Mouse (Mus musculus) myocyte (in vitro differentiated cells): ENCODE data around the gene Fchsd2. TPM values are rescaled to one million over a fixed set of nuclear protein-coding genes. Genes with fewer than 3 reads are reported as not detected.

Experiments
- H3K27me3 ChIP-seq: one replicate; pipeline ENCODE4 v1.6.1; 2011; ENCODE audit not compliant: control insufficient read depth, insufficient read depth, insufficient read length
- H3K36me3 ChIP-seq: one replicate; pipeline ENCODE4 v1.6.1; 2011; ENCODE audit not compliant: control insufficient read depth, insufficient read depth
- H3K4me2 ChIP-seq: one replicate; pipeline ENCODE4 v1.6.1; 2011; ENCODE audit warnings: low read depth, control low read depth
- H3K4me3 ChIP-seq: one replicate; pipeline ENCODE4 v1.5.1; 2011; ENCODE audit warnings: mild to moderate bottlenecking, control low read depth, moderate library complexity
- H3K79me2 ChIP-seq: one replicate; pipeline ENCODE4 v1.6.1; 2011; ENCODE audit not compliant: control insufficient read depth, insufficient read depth
- H3ac ChIP-seq: one replicate; pipeline ENCODE4 v1.6.1; 2011; ENCODE audit not compliant: control insufficient read depth, insufficient read length
- CEBPB ChIP-seq: IDR thresholded peaks from 2 replicates; pipeline ENCODE4 v1.6.1; 2011; ENCODE audit warnings: mild to moderate bottlenecking, moderate library complexity; ENCODE audit not compliant: poor library complexity, insufficient read depth, severe bottlenecking
- E2F4 ChIP-seq: IDR thresholded peaks from one replicate; pipeline ENCODE4 v1.6.1; 2011; ENCODE audit warnings: mild to moderate bottlenecking, control low read depth, moderate library complexity; ENCODE audit not compliant: insufficient read depth
- MAX ChIP-seq: IDR thresholded peaks from one replicate; pipeline ENCODE4 v1.6.1; 2011; ENCODE audit warnings: low read depth, mild to moderate bottlenecking, control low read depth
- MYOD1 ChIP-seq, 3 experiments: IDR thresholded peaks; one replicate each; pipeline ENCODE4 v1.6.1; 2011; ENCODE audit warnings: control low read depth in 2 of 3, low read depth in 2 of 3, mild to moderate bottlenecking in 2 of 3, moderate library complexity in 1 of 3; ENCODE audit not compliant: insufficient read length in 2 of 3, control insufficient read depth in 1 of 3
- MYOG ChIP-seq, 3 experiments: IDR thresholded peaks; one replicate each; pipeline ENCODE4 v1.6.1; 2011; ENCODE audit warnings: control low read depth in 2 of 3, low read depth in 2 of 3, mild to moderate bottlenecking in 2 of 3; ENCODE audit not compliant: insufficient read length in 2 of 3, control insufficient read depth in 1 of 3, insufficient read depth in 1 of 3
- POLR2A ChIP-seq: IDR thresholded peaks from one replicate; pipeline ENCODE4 v1.6.1; 2011; ENCODE audit warnings: low read depth, mild to moderate bottlenecking, control low read depth, moderate library complexity; ENCODE audit not compliant: insufficient read length
- POLR2AphosphoS2 ChIP-seq: IDR thresholded peaks from one replicate; pipeline ENCODE4 v1.6.1; 2011; ENCODE audit warnings: low read depth, control low read depth; ENCODE audit not compliant: insufficient read length
- REST ChIP-seq: IDR thresholded peaks from one replicate; pipeline ENCODE4 v1.6.1; 2011; ENCODE audit warnings: mild to moderate bottlenecking, control low read depth, moderate library complexity; ENCODE audit not compliant: insufficient read depth, insufficient read length
- SRF ChIP-seq: IDR thresholded peaks from one replicate; pipeline ENCODE4 v1.6.1; 2011; ENCODE audit warnings: low read depth; ENCODE audit not compliant: control insufficient read depth, insufficient read length
- TCF12 ChIP-seq: IDR thresholded peaks from one replicate; pipeline ENCODE4 v1.6.1; 2011; ENCODE audit warnings: mild to moderate bottlenecking, control low read depth; ENCODE audit not compliant: poor library complexity, insufficient read depth, severe bottlenecking
- TCF3 ChIP-seq: IDR thresholded peaks from one replicate; pipeline ENCODE4 v1.6.1; 2011; ENCODE audit warnings: low read depth, control low read depth; ENCODE audit not compliant: insufficient read length
- USF1 ChIP-seq: IDR thresholded peaks from one replicate; pipeline ENCODE4 v1.6.1; 2011; ENCODE audit warnings: low read depth, mild to moderate bottlenecking, control low read depth, moderate library complexity
- polyA plus RNA-seq: library from polyadenylated mRNA; unstranded; fragments of >200 nt; fragmentation: generic; extraction: Trizol; gene quantifications from one replicate; pipeline ENCODE4 v1.2.1, GENCODE M21; 2012; ENCODE audit warnings: missing spikeins

The Fchsd2 gene
- polyA plus RNA-seq, 1 experiment = 5.7 TPM

DNA sequence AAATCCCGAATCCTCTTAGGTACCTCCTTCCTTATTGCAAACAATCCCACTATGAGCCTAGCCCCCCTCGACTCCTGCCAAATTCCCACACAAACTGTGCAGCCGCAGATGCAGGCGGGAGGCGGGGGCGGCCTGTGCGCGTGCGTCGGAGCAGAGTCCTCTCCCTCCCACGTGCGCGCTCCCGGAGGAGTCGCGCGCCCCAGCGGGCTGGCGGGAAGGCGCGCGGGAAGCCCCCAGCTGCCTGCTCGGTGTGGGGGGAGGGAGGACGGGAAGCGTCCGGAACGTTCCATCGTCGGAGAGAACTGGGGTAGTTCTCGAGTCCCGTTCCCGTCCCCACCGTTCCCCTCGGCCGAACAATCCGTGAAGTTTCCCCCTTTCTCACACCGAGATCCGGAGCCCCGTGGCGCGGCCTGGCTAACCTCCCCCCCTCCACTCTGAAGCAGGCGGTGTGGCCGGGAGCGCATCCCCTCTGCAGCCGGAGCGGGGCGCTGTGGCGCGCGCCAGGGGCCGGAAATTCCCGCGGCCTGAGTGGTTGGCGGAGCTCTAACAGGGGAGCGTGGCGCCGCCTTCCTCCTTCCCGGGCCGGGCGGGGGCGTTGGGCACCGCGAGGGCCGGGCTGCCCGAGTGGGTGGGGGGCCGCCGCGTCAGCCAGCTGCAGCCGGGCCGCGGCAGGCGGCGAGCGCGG is 15.4 kb downstream of the Fchsd2 start:
- TF ChIP-seq MYOG (IDR thresholded peaks at IDR 0.05; ENCODE audit: control insufficient read depth in 1 of 3, insufficient read depth in 1 of 3, insufficient read length in 2 of 3, low read depth in 2 of 3) = peak in 2 of 3 experiments; percentile 0 to 35
- no peak for TF ChIP-seq REST
- TF ChIP-seq E2F4 = peak; percentile 52
- TF ChIP-seq POLR2A = peak; percentile 60
- no peak for TF ChIP-seq TCF12
- TF ChIP-seq POLR2AphosphoS2 = no peak
- TF ChIP-seq MYOD1 (IDR thresholded peaks at IDR 0.05; ENCODE audit: control insufficient read depth in 1 of 3, insufficient read length in 2 of 3, low read depth in 2 of 3) = peak in 2 of 3 experiments; percentile 10 to 65
- TF ChIP-seq TCF3 = no peak
- TF ChIP-seq CEBPB = no peak
- no peak for TF ChIP-seq MAX
- no peak for TF ChIP-seq SRF
- no peak for TF ChIP-seq USF1
- Histone ChIP-seq H3K27me3 (no peaks in the 10 kb centered on the region), H3K4me3 (peak overlapping the region; percentile 84), H3K36me3 (no peaks in the 10 kb centered on the region), H3K4me2 (peak overlapping the region; percentile 79), H3K79me2 (no peaks in the 10 kb centered on the region), H3ac (peak overlapping the region; percentile 76)

DNA sequence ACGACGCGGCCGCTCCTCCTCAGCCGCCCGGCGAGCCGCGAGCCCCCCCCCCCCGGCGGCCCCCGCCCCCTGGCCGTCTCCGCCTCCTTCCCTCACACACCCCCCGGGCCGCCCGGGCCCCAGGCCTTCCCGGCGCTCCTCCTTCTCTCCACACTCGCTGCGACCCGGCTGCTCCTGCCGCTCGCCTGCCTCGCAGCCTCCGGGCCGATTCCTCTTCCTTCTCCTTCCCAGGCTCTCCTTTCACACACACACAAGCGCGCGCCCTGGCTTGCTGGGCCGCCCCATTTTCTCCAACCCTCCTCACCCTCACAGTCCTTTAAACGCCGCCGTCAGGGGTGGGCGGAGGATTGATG is 16.0 kb downstream of the Fchsd2 start:
- Histone ChIP-seq H3K4me3 (peak overlapping the region; percentile 84), H3K27me3 (no peaks in the 10 kb centered on the region), H3ac (peak overlapping the region; percentile 76), H3K4me2 (peak overlapping the region; percentile 91), H3K79me2 (no peaks in the 10 kb centered on the region), H3K36me3 (peaks cover under 1% of the 10 kb centered on the region)
- TF ChIP-seq USF1 (no peak), MAX (no peak), SRF (no peak), MYOD1 (IDR thresholded peaks at IDR 0.05; ENCODE audit: control insufficient read depth in 1 of 3, insufficient read length in 2 of 3, low read depth in 2 of 3) (no peak), E2F4 (no peak), POLR2AphosphoS2 (peak; percentile 81), TCF12 (no peak), REST (no peak), TCF3 (no peak), POLR2A (peak; percentile 89), CEBPB (no peak), MYOG (IDR thresholded peaks at IDR 0.05; ENCODE audit: control insufficient read depth in 1 of 3, insufficient read depth in 1 of 3, insufficient read length in 2 of 3, low read depth in 2 of 3) (peak in 1 of 3 experiments; percentile 2)

DNA sequence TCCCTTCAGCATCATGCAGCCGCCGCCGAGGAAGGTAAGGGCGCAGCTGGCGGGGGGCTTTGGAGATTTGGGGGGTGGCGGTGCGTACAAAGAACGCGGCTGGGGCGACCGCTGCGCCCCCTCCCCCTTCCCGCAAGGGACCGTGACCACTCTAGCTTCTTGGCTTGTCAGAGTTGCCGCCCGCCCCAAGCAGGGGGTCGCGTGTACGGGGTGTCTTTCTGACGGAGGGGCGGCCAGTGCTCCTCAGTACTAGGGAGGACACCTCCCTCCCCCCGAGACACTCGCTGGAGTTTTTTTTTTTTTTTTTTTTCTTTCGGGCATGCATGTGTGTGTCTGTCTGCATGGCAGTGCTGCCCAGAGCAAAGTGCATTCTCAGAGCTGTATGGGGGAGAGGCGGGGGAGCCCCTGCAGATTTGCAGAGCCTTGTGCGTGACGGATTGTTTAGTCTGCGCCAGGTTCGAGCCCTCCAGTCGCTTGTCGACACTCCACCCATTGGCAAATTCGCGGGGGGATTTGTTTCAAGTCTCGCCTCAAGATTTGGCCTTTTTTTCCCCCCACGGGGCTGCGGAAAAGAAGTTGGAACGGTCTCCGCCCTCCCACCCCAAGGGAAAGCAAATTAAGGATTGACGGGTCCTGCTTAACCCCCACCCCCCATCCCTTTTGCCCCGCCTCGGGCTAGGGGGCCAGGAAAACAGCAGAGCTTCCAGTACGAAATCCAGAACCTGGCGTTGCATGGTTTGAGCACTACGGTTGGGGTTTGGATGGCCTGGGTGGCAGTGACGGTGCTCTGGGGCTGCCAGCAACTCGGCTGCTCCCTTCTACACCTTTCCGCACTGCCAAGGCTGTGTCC is 16.6 kb downstream of the Fchsd2 start:
- Histone ChIP-seq H3K36me3 (peaks cover 4% of the 10 kb centered on the region), H3K4me2 (peak overlapping the region; percentile 91), H3K79me2 (no peaks in the 10 kb centered on the region), H3K4me3 (peak overlapping the region; percentile 84), H3ac (peak overlapping the region; percentile 76), H3K27me3 (no peaks in the 10 kb centered on the region)
- no peak for TF ChIP-seq POLR2AphosphoS2
- no peak for TF ChIP-seq E2F4
- TF ChIP-seq REST = no peak
- no peak for TF ChIP-seq POLR2A
- no peak for TF ChIP-seq CEBPB
- no peak for TF ChIP-seq USF1
- TF ChIP-seq TCF12 = no peak
- no peak for TF ChIP-seq TCF3
- TF ChIP-seq MYOD1 (IDR thresholded peaks at IDR 0.05; ENCODE audit: control insufficient read depth in 1 of 3, insufficient read length in 2 of 3, low read depth in 2 of 3) = no peak
- no peak for TF ChIP-seq MYOG (IDR thresholded peaks at IDR 0.05; ENCODE audit: control insufficient read depth in 1 of 3, insufficient read depth in 1 of 3, insufficient read length in 2 of 3, low read depth in 2 of 3)
- no peak for TF ChIP-seq MAX
- TF ChIP-seq SRF = no peak

DNA sequence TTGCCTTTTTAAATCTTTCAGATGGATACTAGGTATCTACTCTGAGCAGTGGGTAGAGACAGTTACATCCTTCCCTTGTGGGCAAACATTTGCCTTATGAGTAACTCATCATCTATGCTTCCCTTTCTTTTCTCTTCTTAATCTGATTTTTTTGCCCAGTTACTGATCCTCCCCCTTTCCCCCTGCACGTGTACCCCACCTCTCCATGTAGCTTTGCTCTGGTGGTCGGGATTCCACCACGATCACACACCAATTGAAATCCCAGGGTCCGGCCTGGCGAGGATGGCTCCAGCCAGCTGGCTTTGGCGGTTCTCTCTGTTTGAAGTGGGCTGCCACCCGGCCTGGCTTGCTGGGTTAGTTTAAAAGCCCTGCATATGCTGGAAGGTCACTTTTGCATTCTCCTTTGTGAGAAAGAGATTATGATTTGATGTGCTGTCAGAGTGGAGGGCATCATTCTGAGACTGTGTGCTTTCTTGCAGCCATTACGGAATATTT is 17.2 kb downstream of the Fchsd2 start:
- Histone ChIP-seq H3ac (peak overlapping the region; percentile 76), H3K79me2 (no peaks in the 10 kb centered on the region), H3K4me3 (peak overlapping the region; percentile 84), H3K36me3 (peaks cover 9% of the 10 kb centered on the region), H3K27me3 (no peaks in the 10 kb centered on the region), H3K4me2 (peak overlapping the region; percentile 91)
- TF ChIP-seq SRF (no peak), TCF3 (no peak), USF1 (no peak), E2F4 (no peak), POLR2AphosphoS2 (no peak), MYOD1 (IDR thresholded peaks at IDR 0.05; ENCODE audit: control insufficient read depth in 1 of 3, insufficient read length in 2 of 3, low read depth in 2 of 3) (no peak), CEBPB (no peak), POLR2A (no peak), REST (no peak), MYOG (IDR thresholded peaks at IDR 0.05; ENCODE audit: control insufficient read depth in 1 of 3, insufficient read depth in 1 of 3, insufficient read length in 2 of 3, low read depth in 2 of 3) (no peak), MAX (no peak), TCF12 (no peak)
